Mouse (Mus musculus) lung, embryonic 14.5 days (tissue): ENCODE results near the gene Capzb. TPM values are rescaled to one million over a fixed set of nuclear protein-coding genes. Genes with fewer than 3 reads are reported as not detected.

Source experiments
- ATAC-seq: fragments of 200-750 bp; cut with Nextera tagmentation; 2 replicates; pipeline ENCODE4 v1.8.0; 2017; ENCODE audit warnings: mild to moderate bottlenecking, moderate TSS enrichment, moderate library complexity; ENCODE audit not compliant: insufficient read depth
- DNase-seq: peaks from one replicate; pipeline ENCODE4 v3.0.0-alpha.2; 2015
- H3K27ac ChIP-seq: fragments of 300-500 bp; sonication (generic); 2 replicates; pipeline ENCODE4 v1.5.1; 2014; ENCODE audit warnings: low read depth, mild to moderate bottlenecking, moderate library complexity
- H3K27me3 ChIP-seq: fragments of 300-500 bp; sonication (generic); 2 replicates; pipeline ENCODE4 v1.6.1; 2014; ENCODE audit warnings: low read length, control low read depth; ENCODE audit not compliant: insufficient read depth
- H3K36me3 ChIP-seq: fragments of 300-500 bp; sonication (generic); 2 replicates; pipeline ENCODE4 v1.6.1; 2014; ENCODE audit warnings: control low read depth; ENCODE audit not compliant: insufficient read depth
- H3K4me1 ChIP-seq: fragments of 300-500 bp; sonication (generic); 2 replicates; pipeline ENCODE4 v1.6.1; 2014; ENCODE audit warnings: antibody characterized with exemption, control low read depth; ENCODE audit not compliant: insufficient read depth
- H3K4me2 ChIP-seq: fragments of 300-500 bp; sonication (generic); 2 replicates; pipeline ENCODE4 v1.6.1; 2014; ENCODE audit warnings: mild to moderate bottlenecking
- H3K4me3 ChIP-seq: fragments of 300-500 bp; sonication (generic); 2 replicates; pipeline ENCODE4 v1.5.1; 2014; ENCODE audit warnings: low read depth, low read length
- H3K9ac ChIP-seq: fragments of 300-500 bp; sonication (generic); 2 replicates; pipeline ENCODE4 v1.6.1; 2014
- H3K9me3 ChIP-seq: fragments of 300-500 bp; sonication (generic); 2 replicates; pipeline ENCODE4 v1.6.1; 2016; ENCODE audit warnings: low read depth, low read length, control low read depth
- CTCF ChIP-seq: IDR thresholded peaks from 2 replicates; pipeline ENCODE4 v1.5.1; 2016; ENCODE audit warnings: antibody characterized with exemption, low read depth
- WGBS: fragments of 180-500 bp; shearing (Covaris S2); extraction: QIAGEN DNeasy Blood & Tissue Kit; methylation state at CpG from one replicate; pipeline ENCODE4 v1.1.7; 2014; 5-methylcytosine and 5-hydroxymethylcytosine counted together
- polyA plus RNA-seq: library from polyadenylated mRNA; unstranded; fragments of >200 nt; fragmentation: Nextera tagmentation; extraction: Ambion mirVana; gene quantifications from 2 replicates; pipeline ENCODE4 v1.2.1, GENCODE M21; 2014

The Capzb gene
- polyA plus RNA-seq, 1 experiment from 2014 or later: 336 TPM

- no peak overlapping the region for H3K4me3 ChIP-seq
Observed at GRCm38 (mm10) chr4:139195101-139195500, 2.4 kb downstream of the Capzb start.

DNA sequence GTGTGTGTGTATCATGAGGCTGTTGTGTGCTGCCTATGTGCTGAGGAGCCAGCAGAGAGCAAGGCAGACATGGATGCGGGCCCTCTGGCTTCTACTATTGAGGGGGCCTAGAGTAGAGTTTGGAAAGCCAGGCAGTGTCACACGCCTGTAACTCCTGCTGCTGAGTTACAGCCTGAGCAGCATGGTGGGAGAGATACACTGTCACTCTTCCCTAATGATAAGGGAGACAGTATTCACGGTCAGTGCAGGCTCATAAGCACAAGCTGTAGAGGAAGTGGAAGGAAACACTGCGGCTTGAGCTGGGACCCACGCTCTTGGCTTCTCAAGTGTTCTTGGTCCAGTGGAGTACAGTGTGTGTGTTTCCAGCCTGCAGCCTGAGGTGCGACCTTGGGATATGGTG, 3.8 kb downstream of the Capzb start:
- Histone ChIP-seq H3K27ac (no peak overlapping the region; the same call in 1 of the 2 replicates), H3K36me3 (peaks cover 16% of the 10 kb centered on the region; the same call in 1 of the 2 replicates), H3K4me1 (peaks cover 22% of the 10 kb centered on the region), H3K9ac (no peak overlapping the region), H3K4me3 (no peak overlapping the region), H3K4me2 (no peak overlapping the region), H3K27me3 (no peaks in the 10 kb centered on the region), H3K9me3 (no peaks in the 10 kb centered on the region)
- TF ChIP-seq CTCF: no peak
- WGBS: 62% methylated on average over 6 of the region's 6 CpGs
- no peak for DNase-seq
- ATAC-seq: no peak

More at GRCm38 (mm10) chr4:139195101-139195500, 2.4 kb downstream of the Capzb start:
- Histone ChIP-seq H3K9ac (peak overlapping the region; percentile 11; the same call in 1 of the 2 replicates), H3K4me1 (peaks cover 26% of the 10 kb centered on the region), H3K27ac (no peak overlapping the region), H3K4me2 (peak overlapping the region; percentile 98), H3K36me3 (peaks cover 13% of the 10 kb centered on the region; the same call in 1 of the 2 replicates), H3K27me3 (no peaks in the 10 kb centered on the region), H3K9me3 (no peaks in the 10 kb centered on the region)
- DNase-seq (no peak), ATAC-seq (no peak)
- 80% methylated on average over 5 of the region's 5 CpGs for WGBS
- TF ChIP-seq CTCF: no peak

- peaks cover 16% of the 10 kb centered on the region; the same call in 1 of the 2 replicates for H3K36me3 ChIP-seq
- no peaks in the 10 kb centered on the region for H3K9me3 ChIP-seq
- no peak overlapping the region for H3K4me2 ChIP-seq
- DNase-seq: no peak
- no peak for ATAC-seq
- no peak overlapping the region for H3K4me3 ChIP-seq
- no peak for TF ChIP-seq CTCF
- no peak overlapping the region for H3K9ac ChIP-seq
- no peaks in the 10 kb centered on the region for H3K27me3 ChIP-seq
- 68% methylated on average over 6 of the region's 6 CpGs for WGBS
- no peak overlapping the region for H3K27ac ChIP-seq
- peaks cover 17% of the 10 kb centered on the region for H3K4me1 ChIP-seq
Observed at GRCm38 (mm10) chr4:139196949-139197348, 4.2 kb downstream of the Capzb start.

DNA sequence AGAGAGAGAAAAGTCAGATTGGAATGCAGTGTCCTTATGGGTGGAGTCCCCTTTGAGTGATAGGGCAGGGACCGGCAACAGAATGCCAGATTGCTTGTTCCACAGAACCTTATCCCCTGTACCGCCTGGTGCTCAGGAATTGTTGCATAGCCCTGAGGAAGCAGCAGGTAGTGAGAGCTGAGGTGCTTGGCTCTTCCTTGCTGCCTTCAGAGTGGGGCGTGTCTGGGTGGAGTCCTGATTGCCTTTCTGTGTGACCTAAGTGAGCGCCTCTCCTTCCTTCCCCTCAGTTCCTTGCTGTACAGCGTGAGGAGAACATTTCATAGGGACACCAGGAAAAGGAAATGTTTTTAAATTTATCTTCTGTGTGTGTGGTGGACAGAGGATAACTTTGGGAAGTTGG, 4.8 kb downstream of the Capzb start:
- Histone ChIP-seq H3K4me1 (peaks cover 17% of the 10 kb centered on the region), H3K9ac (no peak overlapping the region), H3K9me3 (no peaks in the 10 kb centered on the region), H3K4me3 (no peak overlapping the region), H3K27me3 (no peaks in the 10 kb centered on the region), H3K4me2 (no peak overlapping the region), H3K27ac (no peak overlapping the region), H3K36me3 (peaks cover 16% of the 10 kb centered on the region; the same call in 1 of the 2 replicates)
- no peak for TF ChIP-seq CTCF
- no peak for DNase-seq
- WGBS: 63% methylated on average over 5 of the region's 5 CpGs
- ATAC-seq: no peak

DNA sequence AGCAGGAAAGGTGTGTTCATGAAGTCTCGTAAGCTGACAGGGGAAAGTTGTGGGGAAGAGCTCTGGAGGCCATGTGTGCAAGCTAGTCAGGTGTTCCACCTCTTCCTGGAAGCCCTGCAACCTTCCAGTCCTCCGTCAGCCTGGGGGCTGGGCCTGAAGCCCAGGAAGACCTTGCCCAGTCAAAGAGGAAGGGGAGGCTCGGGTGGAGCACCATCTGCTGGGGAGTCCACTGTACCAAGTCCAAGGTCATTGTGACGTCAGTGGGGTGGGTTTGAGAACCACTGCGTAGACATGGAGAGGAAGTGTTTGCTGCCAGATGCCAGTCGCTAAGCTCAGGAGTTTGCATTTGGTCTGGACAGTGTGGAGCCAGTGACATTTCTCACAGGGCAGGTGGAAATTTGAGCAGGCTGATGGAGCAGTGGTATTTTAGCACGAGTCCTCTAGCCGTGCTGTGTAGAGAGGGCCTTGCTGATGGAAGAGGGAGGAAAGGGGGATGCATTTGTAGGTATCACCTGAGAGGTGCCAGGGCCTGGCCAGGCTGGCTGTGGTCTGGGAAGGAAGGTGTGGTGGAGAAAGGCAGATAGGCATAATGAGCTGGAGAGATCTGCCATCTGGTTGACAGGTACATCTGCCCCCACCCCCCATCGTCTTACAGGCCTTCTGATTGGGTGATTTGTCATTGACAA, 5.4 kb downstream of the Capzb start:
- peak; percentile 52 for DNase-seq
- Histone ChIP-seq H3K4me2 (peak overlapping the region; percentile 10; the same call in 1 of the 2 replicates), H3K9me3 (no peaks in the 10 kb centered on the region), H3K27ac (no peak overlapping the region), H3K9ac (no peak overlapping the region), H3K27me3 (no peaks in the 10 kb centered on the region), H3K4me3 (no peak overlapping the region), H3K36me3 (peaks cover 19% of the 10 kb centered on the region; the same call in 1 of the 2 replicates), H3K4me1 (peaks cover 18% of the 10 kb centered on the region)
- ATAC-seq: no peak
- TF ChIP-seq CTCF: no peak
- 64% methylated on average over 9 of the region's 9 CpGs for WGBS

GRCm38 (mm10) chr4:139199126-139199525, 6.4 kb downstream of the Capzb start:
- H3K4me1 ChIP-seq: peaks cover 25% of the 10 kb centered on the region
- H3K4me3 ChIP-seq: no peak overlapping the region
- WGBS: 83% methylated on average over 9 of the region's 9 CpGs
- no peak overlapping the region for H3K9ac ChIP-seq
- no peaks in the 10 kb centered on the region for H3K27me3 ChIP-seq
- 0 out of 2 replicates have a peak overlapping the region, but pooled peaks have one; percentile 3 for H3K27ac ChIP-seq
- no peak overlapping the region for H3K4me2 ChIP-seq
- no peak for ATAC-seq
- peaks cover 19% of the 10 kb centered on the region; the same call in 1 of the 2 replicates for H3K36me3 ChIP-seq
- no peaks in the 10 kb centered on the region for H3K9me3 ChIP-seq
- DNase-seq: no peak
- no peak for TF ChIP-seq CTCF

DNA sequence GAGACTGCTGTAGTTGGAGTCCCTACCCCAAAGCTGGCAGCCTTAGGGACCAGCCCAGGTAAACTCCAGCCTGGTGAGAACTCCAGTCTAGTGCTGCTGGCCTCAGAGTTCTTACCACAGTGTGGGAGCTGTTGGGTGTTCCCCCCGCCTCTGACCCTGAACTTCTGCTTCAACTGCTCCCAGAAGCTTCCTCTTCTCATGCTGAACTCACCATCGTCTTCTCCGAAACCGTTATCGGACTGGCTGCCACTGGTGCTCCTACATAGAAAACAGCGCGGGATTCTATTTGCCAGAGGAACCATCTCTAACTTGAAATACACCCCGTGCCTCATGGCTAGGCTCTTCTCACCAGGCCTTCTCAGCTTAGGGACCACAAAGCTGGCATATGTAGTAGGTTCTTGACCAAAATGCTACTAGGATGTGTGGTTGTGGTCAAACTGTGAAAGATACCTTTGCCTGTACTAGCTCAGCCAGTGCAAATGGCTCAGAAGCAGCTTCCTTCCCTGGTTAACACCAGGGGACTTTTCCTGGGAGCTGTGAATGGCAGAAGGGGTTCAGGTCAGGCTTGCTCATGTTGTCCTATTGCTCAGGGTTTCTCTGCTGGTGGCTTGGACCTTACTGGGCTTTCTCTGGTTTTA, 7.1 kb downstream of the Capzb start:
- Histone ChIP-seq H3K9ac (no peak overlapping the region), H3K27ac (no peak overlapping the region), H3K4me3 (no peak overlapping the region), H3K36me3 (peaks cover 19% of the 10 kb centered on the region; the same call in 1 of the 2 replicates), H3K4me1 (peaks cover 21% of the 10 kb centered on the region), H3K9me3 (no peaks in the 10 kb centered on the region), H3K27me3 (no peaks in the 10 kb centered on the region), H3K4me2 (no peak overlapping the region)
- DNase-seq: no peak
- no peak for ATAC-seq
- 93% methylated on average over 8 of the region's 8 CpGs for WGBS
- no peak for TF ChIP-seq CTCF
